Mouse (Mus musculus): ENCODE data around the gene Ctnnal1. TPM values are rescaled to one million over a fixed set of nuclear protein-coding genes. Genes with fewer than 3 reads are reported as not detected.

Gene Ctnnal1
- total and polyA plus RNA-seq, 3 experiments, result 3.3 to 5.2 (median 4.2) TPM

GRCm38 (mm10) chr4:56811642-56812041 is 53.3 kb downstream of the Ctnnal1 start:
- H3K27ac ChIP-seq (ENCODE audit: insufficient read depth, low read depth), result no peak overlapping the region
- no peaks in the 10 kb centered on the region for H3K9me3 ChIP-seq (replicated peaks; ENCODE audit: low read length)
- H3K36me3 ChIP-seq (replicated peaks in 1 of 2; ENCODE audit: control insufficient read depth in 1 of 2, insufficient read depth in 1 of 2, low read length in 1 of 2), result peaks cover 11 to 40% of the 10 kb centered on the region in 2 experiments
- in situ Hi-C loops (cut with MboI; ENCODE audit: low pct_ligation_motif_present, low pct_unique_long_range_greater_than_20kb, low sequenced_read_pairs) (no loop called here), dilution Hi-C loops (cut with MboI; ENCODE audit: extremely low pct_ligation_motif_present, extremely low pct_unique_long_range_greater_than_20kb, low sequenced_read_pairs) (no loop called here)
- no peaks in the 10 kb centered on the region for H3K27me3 ChIP-seq (replicated peaks)
- no peaks in the 10 kb centered on the region for H3K79me2 ChIP-seq (replicated peaks; ENCODE audit: control insufficient read depth, extremely low read depth, insufficient read depth, poor library complexity, severe bottlenecking)
- no peak overlapping the region for H3K4me2 ChIP-seq (ENCODE audit: insufficient read depth, low read depth, poor library complexity, severe bottlenecking)
- DNase-seq (ENCODE audit: extremely low read depth), result no peak
- H3K4me3 ChIP-seq (replicated peaks in 1 of 3; ENCODE audit: low read depth in 2 of 3, low read length in 2 of 3, poor library complexity in 1 of 3), result no peak overlapping the region
- no peak for TF ChIP-seq TCF12 (IDR thresholded peaks at IDR 0.05; ENCODE audit: low read depth, low read length)
- TF ChIP-seq ELF1 (IDR thresholded peaks at IDR 0.05; ENCODE audit: low read depth, low read length), result no peak
- TF ChIP-seq KAT2A (IDR thresholded peaks at IDR 0.05; ENCODE audit: insufficient replicate concordance, low read length), result no peak
- TF ChIP-seq MAFK (IDR thresholded peaks at IDR 0.05; ENCODE audit: insufficient replicate concordance, low read length), result no peak
- no peak for TF ChIP-seq ETS1 (conservative IDR thresholded peaks at IDR 0.05; ENCODE audit: low read depth, low read length)
- no peak overlapping the region for H3K9ac ChIP-seq (ENCODE audit: insufficient read depth, low read depth)
- H3K4me1 ChIP-seq (ENCODE audit: control insufficient read depth in 1 of 2, insufficient read depth in 2 of 2), result no peaks in the 10 kb centered on the region

- Histone ChIP-seq H3K4me2 (ENCODE audit: insufficient read depth, low read depth, poor library complexity, severe bottlenecking) (no peak overlapping the region), H3K9me3 (replicated peaks; ENCODE audit: low read length) (no peaks in the 10 kb centered on the region), H3K9ac (ENCODE audit: insufficient read depth, low read depth) (no peak overlapping the region), H3K4me1 (ENCODE audit: control insufficient read depth in 1 of 2, insufficient read depth in 2 of 2) (peaks cover 0 to 5% of the 10 kb centered on the region in 2 experiments; a peak in 2 of 4 replicates), H3K79me2 (replicated peaks; ENCODE audit: control insufficient read depth, extremely low read depth, insufficient read depth, poor library complexity, severe bottlenecking) (no peaks in the 10 kb centered on the region; the same call in 1 of the 2 replicates), H3K4me3 (replicated peaks in 1 of 3; ENCODE audit: low read depth in 2 of 3, low read length in 2 of 3, poor library complexity in 1 of 3) (no peak overlapping the region), H3K27me3 (replicated peaks) (no peaks in the 10 kb centered on the region), H3K27ac (ENCODE audit: insufficient read depth, low read depth) (no peak overlapping the region), H3K36me3 (replicated peaks in 1 of 2; ENCODE audit: control insufficient read depth in 1 of 2, insufficient read depth in 1 of 2, low read length in 1 of 2) (peaks cover 22 to 60% of the 10 kb centered on the region in 2 experiments)
- no peak for DNase-seq (ENCODE audit: extremely low read depth)
- in situ Hi-C loops (cut with MboI; ENCODE audit: low pct_ligation_motif_present, low pct_unique_long_range_greater_than_20kb, low sequenced_read_pairs), result no loop called here
- TF ChIP-seq MXI1 (IDR thresholded peaks at IDR 0.05; ENCODE audit: low read depth, low read length) (no peak), MYC (IDR thresholded peaks at IDR 0.05; ENCODE audit: low read depth, low read length) (no peak), IRF4 (IDR thresholded peaks at IDR 0.05; ENCODE audit: low read depth, low read length) (no peak), RAD21 (IDR thresholded peaks at IDR 0.05; ENCODE audit: low read depth, low read length) (no peak), MEF2A (IDR thresholded peaks at IDR 0.05; ENCODE audit: borderline replicate concordance, low read depth, low read length) (no peak), PAX5 (IDR thresholded peaks at IDR 0.05; ENCODE audit: low read length) (no peak), KAT2A (IDR thresholded peaks at IDR 0.05; ENCODE audit: insufficient replicate concordance, low read length) (no peak), ZMIZ1 (IDR thresholded peaks at IDR 0.05; ENCODE audit: low read depth, low read length) (no peak), UBTF (IDR thresholded peaks at IDR 0.05; ENCODE audit: low read depth, low read length) (no peak), MAFK (IDR thresholded peaks at IDR 0.05; ENCODE audit: insufficient replicate concordance, low read length) (no peak)
- dilution Hi-C loops (cut with MboI; ENCODE audit: extremely low pct_ligation_motif_present, extremely low pct_unique_long_range_greater_than_20kb, low sequenced_read_pairs), result no loop called here
Measured at GRCm38 (mm10) chr4:56809050-56809449, 55.9 kb downstream of the Ctnnal1 start.
